In the genomic region with DNA sequence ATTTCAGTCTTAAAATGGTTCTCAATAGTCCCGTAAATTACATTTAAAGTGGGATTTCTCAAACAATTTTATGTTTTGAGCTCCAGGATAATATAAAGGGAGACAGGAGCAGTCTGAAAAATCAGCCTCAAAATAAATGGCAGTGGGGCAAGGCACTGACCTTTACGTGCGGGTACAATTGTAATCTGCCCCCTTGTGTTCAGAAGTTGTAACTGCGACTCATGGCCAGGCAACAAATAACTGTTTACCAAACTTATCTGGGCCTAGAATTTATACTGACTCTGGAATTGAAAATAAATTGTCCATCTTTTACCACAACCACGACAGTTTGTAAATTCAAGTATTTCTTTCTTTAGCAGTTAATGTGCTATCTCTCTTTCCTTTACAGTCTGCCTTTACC, we compare ENCODE assay signal across 9 mouse cellular contexts. TPM values are rescaled to one million over a fixed set of nuclear protein-coding genes. Genes with fewer than 3 reads are reported as not detected.
DNase-seq lines count a peak whose midpoint lies in the region; ATAC-seq lines count a peak whose summit lies in the region.
"Had no signal": no experiment of that assay in that cellular context is flagged by ENCODE, and none has a peak within 500 bp of the region (broad histone marks: within the 10 kb centered on the region; RNA-seq: fewer than 3 reads in every experiment).

No protein-coding gene starts in this region.

- no peak for ATAC-seq in neural tube, embryonic 11.5 days (ENCODE audit: insufficient read depth, low FRiP score, low TSS enrichment)
- ATAC-seq in neural tube, embryonic 15.5 days (ENCODE audit: low FRiP score) = no peak

- intact Hi-C loops in heart, postnatal 25 days (cut with DNase I) = no loop called here

- H3K9me3 ChIP-seq in neural tube, embryonic 11.5 days (ENCODE audit: control insufficient read depth, low read length) = no peaks in the 10 kb centered on the region
- H3K9me3 ChIP-seq in neural tube, embryonic 15.5 days (replicated peaks) = no peaks in the 10 kb centered on the region
- H3K9me3 ChIP-seq: limb, embryonic 15.5 days had no signal

- no peak overlapping the region for H3K4me3 ChIP-seq in neural tube, embryonic 11.5 days (ENCODE audit: low read depth, low read length)
- no peak overlapping the region for H3K4me3 ChIP-seq in neural tube, embryonic 15.5 days (replicated peaks)
- H3K4me3 ChIP-seq: limb, embryonic 15.5 days had no signal

- no peaks in the 10 kb centered on the region for H3K36me3 ChIP-seq in neural tube, embryonic 11.5 days (ENCODE audit: control insufficient read depth, insufficient read depth, low read length)
- H3K36me3 ChIP-seq in neural tube, embryonic 15.5 days = no peaks in the 10 kb centered on the region
- H3K36me3 ChIP-seq: limb, embryonic 15.5 days had no signal

- peak; percentile 8 for DNase-seq in gastrocnemius, postnatal 10 days
- DNase-seq in gastrocnemius, postnatal 25 days = no peak
- DNase-seq in neural tube, embryonic 11.5 days (ENCODE audit: low spot score) = peak; percentile 16
- peak; percentile 46 to 49 for DNase-seq in cerebellum, postnatal 14 days
- peak; percentile 2 for DNase-seq in naive thymus-derived CD4-positive, alpha-beta T cell, adult 2 months (ENCODE audit: low read depth)
- no peak for DNase-seq in frontal cortex, postnatal 10 days (ENCODE audit: low spot score in 2 of 2)
- no peak for DNase-seq in heart, postnatal 25 days (ENCODE audit: low spot score)

- no peak overlapping the region for H3K4me2 ChIP-seq in neural tube, embryonic 11.5 days (ENCODE audit: low read depth)
- H3K4me2 ChIP-seq in neural tube, embryonic 15.5 days = no peak overlapping the region
- H3K4me2 ChIP-seq: limb, embryonic 15.5 days had no signal

- no peak overlapping the region for H3K27ac ChIP-seq in neural tube, embryonic 11.5 days (ENCODE audit: low read depth, low read length)
- H3K27ac ChIP-seq in neural tube, embryonic 15.5 days (replicated peaks) = no peak overlapping the region
- H3K27ac ChIP-seq: limb, embryonic 15.5 days had no signal

- H3K27me3 ChIP-seq in neural tube, embryonic 11.5 days (ENCODE audit: control insufficient read depth, insufficient read depth, low read length) = no peaks in the 10 kb centered on the region
- H3K27me3 ChIP-seq in neural tube, embryonic 15.5 days (replicated peaks) = no peaks in the 10 kb centered on the region
- H3K27me3 ChIP-seq: limb, embryonic 15.5 days had no signal

- no peak overlapping the region for H3K9ac ChIP-seq in neural tube, embryonic 11.5 days (ENCODE audit: low read length)
- no peak overlapping the region for H3K9ac ChIP-seq in neural tube, embryonic 15.5 days (replicated peaks)
- H3K9ac ChIP-seq: limb, embryonic 15.5 days had no signal

- WGBS in neural tube, embryonic 11.5 days = 10% methylated on average over 5 of the region's 5 CpGs
- 18% methylated on average over 5 of the region's 5 CpGs for WGBS in neural tube, embryonic 15.5 days

- no peaks in the 10 kb centered on the region for H3K4me1 ChIP-seq in neural tube, embryonic 11.5 days (ENCODE audit: control insufficient read depth, insufficient read depth, low read length)
- no peaks in the 10 kb centered on the region for H3K4me1 ChIP-seq in neural tube, embryonic 15.5 days
- H3K4me1 ChIP-seq: limb, embryonic 15.5 days had no signal

RNA-seq across cellular contexts. Expression of gene Krtap19-1, which starts 17.8 kb away (rescaled TPM):
- total RNA-seq in gastrocnemius, postnatal 10 days (2021) = not detected
- not detected for total RNA-seq in gastrocnemius, postnatal 25 days (2021)
- polyA plus RNA-seq in neural tube, embryonic 11.5 days (2014; fragmentation: Nextera tagmentation; extraction: Ambion mirVana) = not detected in 2 replicates
- polyA plus RNA-seq in neural tube, embryonic 15.5 days (2015; fragmentation: Nextera tagmentation; extraction: Ambion mirVana) = not detected in 2 replicates
- total RNA-seq in heart, postnatal 25 days (2021) = not detected
- polyA plus RNA-seq: limb, embryonic 15.5 days had no signal

RNA-seq across cellular contexts. Expression of gene Krtap19-2, which starts 22.6 kb away (rescaled TPM):
- total RNA-seq in gastrocnemius, postnatal 10 days (2021) = not detected
- total RNA-seq in gastrocnemius, postnatal 25 days (2021) = not detected
- polyA plus RNA-seq in neural tube, embryonic 11.5 days (2014; fragmentation: Nextera tagmentation; extraction: Ambion mirVana) = not detected in 2 replicates
- polyA plus RNA-seq in neural tube, embryonic 15.5 days (2015; fragmentation: Nextera tagmentation; extraction: Ambion mirVana) = not detected in 2 replicates
- total RNA-seq in heart, postnatal 25 days (2021) = not detected
- polyA plus RNA-seq: limb, embryonic 15.5 days had no signal

RNA-seq across cellular contexts. Expression of gene Krtap14, which starts 25.5 kb away (rescaled TPM):
- not detected for total RNA-seq in gastrocnemius, postnatal 10 days (2021)
- not detected for total RNA-seq in gastrocnemius, postnatal 25 days (2021)
- not detected in 2 replicates for polyA plus RNA-seq in neural tube, embryonic 11.5 days (2014; fragmentation: Nextera tagmentation; extraction: Ambion mirVana)
- not detected in 2 replicates for polyA plus RNA-seq in neural tube, embryonic 15.5 days (2015; fragmentation: Nextera tagmentation; extraction: Ambion mirVana)
- total RNA-seq in heart, postnatal 25 days (2021) = not detected
- polyA plus RNA-seq: limb, embryonic 15.5 days had no signal

RNA-seq across cellular contexts. Expression of gene Krtap19-3, which starts 26.4 kb away (rescaled TPM):
- total RNA-seq in gastrocnemius, postnatal 10 days (2021) = not detected
- total RNA-seq in gastrocnemius, postnatal 25 days (2021) = not detected
- polyA plus RNA-seq in neural tube, embryonic 11.5 days (2014; fragmentation: Nextera tagmentation; extraction: Ambion mirVana) = not detected in 2 replicates
- polyA plus RNA-seq in neural tube, embryonic 15.5 days (2015; fragmentation: Nextera tagmentation; extraction: Ambion mirVana) = not detected in 2 replicates
- not detected for total RNA-seq in heart, postnatal 25 days (2021)
- polyA plus RNA-seq: limb, embryonic 15.5 days had no signal

RNA-seq across cellular contexts. Expression of gene Krtap15, which starts 31.4 kb away (rescaled TPM):
- total RNA-seq in gastrocnemius, postnatal 10 days (2021) = not detected
- total RNA-seq in gastrocnemius, postnatal 25 days (2021) = not detected
- polyA plus RNA-seq in neural tube, embryonic 11.5 days (2014; fragmentation: Nextera tagmentation; extraction: Ambion mirVana) = not detected in 2 replicates
- not detected in 2 replicates for polyA plus RNA-seq in neural tube, embryonic 15.5 days (2015; fragmentation: Nextera tagmentation; extraction: Ambion mirVana)
- not detected for total RNA-seq in heart, postnatal 25 days (2021)
- polyA plus RNA-seq: limb, embryonic 15.5 days had no signal

Comparison
In these comparisons a context has a peak if more than half of its experiments do, and no peak if none do; other contexts are left out.
1. DNase-seq: peak in gastrocnemius, postnatal 10 days (single experiment), neural tube, embryonic 11.5 days (single experiment), cerebellum, postnatal 14 days (2 of 2) and naive thymus-derived CD4-positive, alpha-beta T cell, adult 2 months (single experiment); none in gastrocnemius, postnatal 25 days (single experiment), frontal cortex, postnatal 10 days (0 of 2) and heart, postnatal 25 days (single experiment).